Mouse (Mus musculus) heart, postnatal 0 days (tissue): ENCODE measurements at regions not wholly inside any gene's neighbourhood (a gene's known extent, or its start where the extent isn't known, plus 50 kb on each side); places are given as distances from the start of the nearest gene placed in this dataset.

Source experiments
- CTCF ChIP-seq: IDR thresholded peaks from 2 replicates; pipeline ENCODE4 v1.5.1; 2016; ENCODE audit warnings: antibody characterized with exemption, control low read depth, low read depth
- EP300 ChIP-seq: IDR thresholded peaks from 2 replicates; pipeline ENCODE4 v1.6.1; 2016; ENCODE audit warnings: antibody characterized with exemption, low read depth

- TF ChIP-seq CTCF (no peak), EP300 (no peak)
Measured at GRCm38 (mm10) chr10:118038465-118038864, 103.1 kb upstream of the Mdm1 start.
